Mouse (Mus musculus) heart, embryonic 16.5 days (tissue): ENCODE data around the gene 1700037C18Rik. TPM values are rescaled to one million over a fixed set of nuclear protein-coding genes. Genes with fewer than 3 reads are reported as not detected.

Source experiments
- ATAC-seq: fragments of 200-750 bp; cut with Nextera tagmentation; replicated peaks from 2 replicates; pipeline ENCODE4 v1.8.0; 2017; ENCODE audit warnings: moderate number of reproducible peaks; ENCODE audit not compliant: insufficient read depth, low FRiP score; ENCODE audit errors: extremely low read depth
- H3K27ac ChIP-seq: fragments of 300-500 bp; sonication (generic); 2 replicates; pipeline ENCODE4 v1.5.1; 2014; ENCODE audit warnings: mild to moderate bottlenecking, low read length, control low read depth, moderate library complexity
- H3K27me3 ChIP-seq: fragments of 300-500 bp; sonication (generic); 2 replicates; pipeline ENCODE4 v1.6.1; 2014; ENCODE audit warnings: low read length, mixed read lengths; ENCODE audit not compliant: control insufficient read depth, insufficient read depth
- H3K36me3 ChIP-seq: fragments of 300-500 bp; sonication (generic); 2 replicates; pipeline ENCODE4 v1.6.1; 2014; ENCODE audit not compliant: control insufficient read depth, insufficient read depth
- H3K4me1 ChIP-seq: fragments of 300-500 bp; sonication (generic); 2 replicates; pipeline ENCODE4 v1.6.1; 2014; ENCODE audit warnings: low read length, mixed read lengths; ENCODE audit not compliant: control insufficient read depth, insufficient read depth
- H3K4me2 ChIP-seq: fragments of 300-500 bp; sonication (generic); 2 replicates; pipeline ENCODE4 v1.6.1; 2014; ENCODE audit warnings: low read depth, mild to moderate bottlenecking, control low read depth, low read length
- H3K4me3 ChIP-seq: fragments of 300-500 bp; sonication (generic); 2 replicates; pipeline ENCODE4 v1.5.1; 2014; ENCODE audit warnings: mild to moderate bottlenecking, control low read depth, low read length
- H3K9ac ChIP-seq: fragments of 300-500 bp; sonication (generic); 2 replicates; pipeline ENCODE4 v1.6.1; 2014; ENCODE audit warnings: low read length, control low read depth
- H3K9me3 ChIP-seq: fragments of 300-500 bp; sonication (generic); replicated peaks from 2 replicates; pipeline ENCODE4 v1.6.1; 2016; ENCODE audit warnings: low read length; ENCODE audit not compliant: control insufficient read depth
- WGBS: fragments of 180-500 bp; shearing (Covaris S2); extraction: QIAGEN DNeasy Blood & Tissue Kit; methylation state at CpG from one replicate; pipeline ENCODE4 v1.1.7; 2014; 5-methylcytosine and 5-hydroxymethylcytosine counted together
- polyA plus RNA-seq: library from polyadenylated mRNA; unstranded; fragments of >200 nt; fragmentation: Nextera tagmentation; extraction: Ambion mirVana; gene quantifications from 2 replicates; pipeline ENCODE4 v1.2.1, GENCODE M21; 2015

The 1700037C18Rik gene
- 9.7 and 10.0 TPM in 2 replicates for polyA plus RNA-seq

GRCm38 (mm10) chr16:3908537-3909111, at the start of gene 1700037C18Rik, which contains the start of gene Cluap1:
1700037C18Rik (minus strand) TSS chr16:3908689.
Cluap1 (plus strand) TSS chr16:3908801.
- Histone ChIP-seq H3K4me2 (peak within 1 kb of the TSS; percentile 84), H3K9ac (peak within 1 kb of the TSS; percentile 88), H3K9me3 (no peaks in the 10 kb centered on the region), H3K4me3 (peak within 1 kb of the TSS; percentile 84), H3K36me3 (peaks cover 21% of the 10 kb centered on the region), H3K27me3 (no peaks in the 10 kb centered on the region), H3K4me1 (peaks cover 5% of the 10 kb centered on the region), H3K27ac (peak within 1 kb of the TSS; percentile 75)
- ATAC-seq: peak; percentile 97
- 0% methylated on average over 33 of the region's 33 CpGs for WGBS

- Histone ChIP-seq H3K27ac (no peak overlapping the region), H3K27me3 (no peaks in the 10 kb centered on the region), H3K9me3 (no peaks in the 10 kb centered on the region), H3K4me2 (no peak overlapping the region), H3K36me3 (no peaks in the 10 kb centered on the region), H3K4me3 (no peak overlapping the region), H3K9ac (no peak overlapping the region), H3K4me1 (0 out of 2 replicates have a peak, but pooled peaks cover 4% of the 10 kb centered on the region)
- 70% methylated on average over 6 of the region's 6 CpGs for WGBS
- ATAC-seq: no peak
Measured at GRCm38 (mm10) chr16:3956369-3956768, 47.9 kb upstream of the 1700037C18Rik start.

- Histone ChIP-seq H3K9ac (no peak overlapping the region), H3K36me3 (no peaks in the 10 kb centered on the region), H3K27ac (no peak overlapping the region), H3K4me2 (no peak overlapping the region), H3K4me1 (no peaks in the 10 kb centered on the region), H3K4me3 (no peak overlapping the region), H3K27me3 (no peaks in the 10 kb centered on the region), H3K9me3 (no peaks in the 10 kb centered on the region)
- 96% methylated on average over 1 of the region's 1 CpGs for WGBS
- ATAC-seq: no peak
Measured at GRCm38 (mm10) chr16:3951141-3951540, 42.7 kb upstream of the 1700037C18Rik start.

- no peaks in the 10 kb centered on the region for H3K9me3 ChIP-seq
- H3K27ac ChIP-seq: no peak overlapping the region
- no peak for ATAC-seq
- peaks cover 32% of the 10 kb centered on the region for H3K36me3 ChIP-seq
- no peak overlapping the region for H3K4me2 ChIP-seq
- no peak overlapping the region for H3K4me3 ChIP-seq
- H3K27me3 ChIP-seq: no peaks in the 10 kb centered on the region
- 87% methylated on average over 4 of the region's 4 CpGs for WGBS
- H3K9ac ChIP-seq: no peak overlapping the region
- no peaks in the 10 kb centered on the region for H3K4me1 ChIP-seq
Measured at GRCm38 (mm10) chr16:3934701-3935100, 26.2 kb upstream of the 1700037C18Rik start.

- no peak for ATAC-seq
- Histone ChIP-seq H3K27me3 (no peaks in the 10 kb centered on the region), H3K27ac (no peak overlapping the region), H3K4me2 (no peak overlapping the region), H3K4me1 (no peaks in the 10 kb centered on the region), H3K36me3 (peaks cover 32% of the 10 kb centered on the region), H3K9ac (no peak overlapping the region), H3K9me3 (no peaks in the 10 kb centered on the region), H3K4me3 (no peak overlapping the region)
- WGBS: 89% methylated on average over 1 of the region's 1 CpGs
Measured at GRCm38 (mm10) chr16:3934091-3934490, 25.6 kb upstream of the 1700037C18Rik start.

GRCm38 (mm10) chr16:3933536-3933935, 25.0 kb upstream of the 1700037C18Rik start:
- no peaks in the 10 kb centered on the region for H3K27me3 ChIP-seq
- peaks cover 34% of the 10 kb centered on the region for H3K36me3 ChIP-seq
- 86% methylated on average over 6 of the region's 6 CpGs for WGBS
- H3K27ac ChIP-seq: no peak overlapping the region
- no peaks in the 10 kb centered on the region for H3K4me1 ChIP-seq
- no peaks in the 10 kb centered on the region for H3K9me3 ChIP-seq
- H3K4me2 ChIP-seq: no peak overlapping the region
- H3K4me3 ChIP-seq: no peak overlapping the region
- H3K9ac ChIP-seq: no peak overlapping the region
- ATAC-seq: no peak

- no peak; the same call in 1 of the 2 replicates for ATAC-seq
- H3K27me3 ChIP-seq: no peaks in the 10 kb centered on the region
- no peak overlapping the region for H3K4me2 ChIP-seq
- no peaks in the 10 kb centered on the region for H3K9me3 ChIP-seq
- H3K9ac ChIP-seq: no peak overlapping the region
- no peaks in the 10 kb centered on the region for H3K4me1 ChIP-seq
- H3K27ac ChIP-seq: no peak overlapping the region
- 72% methylated on average over 7 of the region's 7 CpGs for WGBS
- H3K4me3 ChIP-seq: no peak overlapping the region
- peaks cover 33% of the 10 kb centered on the region for H3K36me3 ChIP-seq
Measured at GRCm38 (mm10) chr16:3929151-3929550, 20.7 kb upstream of the 1700037C18Rik start.

GRCm38 (mm10) chr16:3928582-3928981, 20.1 kb upstream of the 1700037C18Rik start:
- no peak overlapping the region for H3K4me3 ChIP-seq
- peaks cover 33% of the 10 kb centered on the region for H3K36me3 ChIP-seq
- no peaks in the 10 kb centered on the region for H3K4me1 ChIP-seq
- WGBS: 46% methylated on average over 1 of the region's 1 CpGs
- no peak overlapping the region for H3K4me2 ChIP-seq
- no peaks in the 10 kb centered on the region for H3K27me3 ChIP-seq
- no peaks in the 10 kb centered on the region for H3K9me3 ChIP-seq
- H3K9ac ChIP-seq: no peak overlapping the region
- ATAC-seq: no peak
- no peak overlapping the region for H3K27ac ChIP-seq

- no peak overlapping the region for H3K4me3 ChIP-seq
- H3K4me2 ChIP-seq: no peak overlapping the region
- no peaks in the 10 kb centered on the region for H3K27me3 ChIP-seq
- ATAC-seq: no peak
- peaks cover 36% of the 10 kb centered on the region for H3K36me3 ChIP-seq
- no peaks in the 10 kb centered on the region for H3K9me3 ChIP-seq
- no peak overlapping the region for H3K27ac ChIP-seq
- 83% methylated on average over 4 of the region's 4 CpGs for WGBS
- no peak overlapping the region for H3K9ac ChIP-seq
- no peaks in the 10 kb centered on the region for H3K4me1 ChIP-seq
Measured at GRCm38 (mm10) chr16:3923966-3924365, 15.5 kb upstream of the 1700037C18Rik start.
